Mouse (Mus musculus): ENCODE measurements at regions not wholly inside any gene's neighbourhood (a gene's known extent, or its start where the extent isn't known, plus 50 kb on each side); places are given as distances from the start of the nearest gene placed in this dataset.
A peak's percentile ranks its signal among the peaks of the same experiment; 100 is the strongest.

- Histone ChIP-seq H3K4me3 (ENCODE audit: insufficient read depth, low read depth, low read length) (no peak overlapping the region), H3K27ac (ENCODE audit: insufficient read depth, low read depth, low read length) (no peak overlapping the region), H3K4me1 (ENCODE audit: control insufficient read depth, insufficient read depth, low read length) (peaks cover 5% of the 10 kb centered on the region)
- TF ChIP-seq POLR2A (IDR thresholded peaks at IDR 0.05; ENCODE audit: insufficient read depth, low read depth, low read length) (no peak), CTCF (IDR thresholded peaks at IDR 0.05; ENCODE audit: insufficient read depth, low read depth, low read length) (no peak)
- 97% methylated on average over 3 of the region's 3 CpGs for WGBS
Measured at GRCm38 (mm10) chr7:133497551-133497950, 104.4 kb downstream of the Tex36 start.

- Histone ChIP-seq H3K4me1 (ENCODE audit: control insufficient read depth, insufficient read depth, low read length) (peaks cover 8% of the 10 kb centered on the region), H3K4me3 (ENCODE audit: insufficient read depth, low read depth, low read length) (no peak overlapping the region), H3K27ac (ENCODE audit: insufficient read depth, low read depth, low read length) (no peak overlapping the region)
- TF ChIP-seq CTCF (IDR thresholded peaks at IDR 0.05; ENCODE audit: insufficient read depth, low read depth, low read length) (no peak), POLR2A (IDR thresholded peaks at IDR 0.05; ENCODE audit: insufficient read depth, low read depth, low read length) (no peak)
- 63% methylated on average over 8 of the region's 8 CpGs for WGBS
Measured at GRCm38 (mm10) chr7:133494982-133495550, 106.9 kb downstream of the Tex36 start.

GRCm38 (mm10) chr7:133494256-133494981 lies 107.5 kb downstream of the Tex36 start:
- TF ChIP-seq POLR2A (IDR thresholded peaks at IDR 0.05; ENCODE audit: insufficient read depth, low read depth, low read length) (no peak), CTCF (IDR thresholded peaks at IDR 0.05; ENCODE audit: insufficient read depth, low read depth, low read length) (no peak)
- 88% methylated on average over 10 of the region's 10 CpGs for WGBS

GRCm38 (mm10) chr7:133492626-133493025 lies 109.3 kb downstream of the Tex36 start:
- WGBS, result 41% methylated on average over 6 of the region's 6 CpGs
- TF ChIP-seq POLR2A (IDR thresholded peaks at IDR 0.05; ENCODE audit: insufficient read depth, low read depth, low read length) (no peak), CTCF (IDR thresholded peaks at IDR 0.05; ENCODE audit: insufficient read depth, low read depth, low read length) (no peak)
- no peak overlapping the region for H3K27ac ChIP-seq (ENCODE audit: insufficient read depth, low read depth, low read length)
- no peak overlapping the region for H3K4me3 ChIP-seq (ENCODE audit: insufficient read depth, low read depth, low read length)
- peaks cover 11% of the 10 kb centered on the region for H3K4me1 ChIP-seq (ENCODE audit: control insufficient read depth, insufficient read depth, low read length)

More at GRCm38 (mm10) chr7:133494256-133494981, 107.5 kb downstream of the Tex36 start:
- H3K27ac ChIP-seq (ENCODE audit: insufficient read depth, low read depth, low read length), result no peak overlapping the region
- H3K4me1 ChIP-seq (ENCODE audit: control insufficient read depth, insufficient read depth, low read length), result peaks cover 8% of the 10 kb centered on the region
- no peak overlapping the region for H3K4me3 ChIP-seq (ENCODE audit: insufficient read depth, low read depth, low read length)

GRCm38 (mm10) chr7:133487887-133488630 lies 113.9 kb downstream of the Tex36 start:
- WGBS, result 65% methylated on average over 7 of the region's 7 CpGs
- Histone ChIP-seq H3K27ac (ENCODE audit: insufficient read depth, low read depth, low read length) (0 out of 2 replicates have a peak overlapping the region, but pooled peaks have one; percentile 22), H3K4me3 (ENCODE audit: insufficient read depth, low read depth, low read length) (no peak overlapping the region), H3K4me1 (ENCODE audit: control insufficient read depth, insufficient read depth, low read length) (peaks cover 23% of the 10 kb centered on the region)
- TF ChIP-seq CTCF (IDR thresholded peaks at IDR 0.05; ENCODE audit: insufficient read depth, low read depth, low read length) (no peak), POLR2A (IDR thresholded peaks at IDR 0.05; ENCODE audit: insufficient read depth, low read depth, low read length) (no peak)

- WGBS, result 20% methylated on average over 8 of the region's 8 CpGs
- Histone ChIP-seq H3K4me1 (ENCODE audit: control insufficient read depth, insufficient read depth, low read length) (peaks cover 34% of the 10 kb centered on the region), H3K27ac (ENCODE audit: insufficient read depth, low read depth, low read length) (peak overlapping the region; percentile 83), H3K4me3 (ENCODE audit: insufficient read depth, low read depth, low read length) (no peak overlapping the region)
- no peak for TF ChIP-seq CTCF (IDR thresholded peaks at IDR 0.05; ENCODE audit: insufficient read depth, low read depth, low read length)
- no peak for TF ChIP-seq POLR2A (IDR thresholded peaks at IDR 0.05; ENCODE audit: insufficient read depth, low read depth, low read length)
Measured at GRCm38 (mm10) chr7:133484430-133484841, 117.5 kb downstream of the Tex36 start.

- Histone ChIP-seq H3K4me3 (ENCODE audit: insufficient read depth, low read depth, low read length) (no peak overlapping the region), H3K27ac (ENCODE audit: insufficient read depth, low read depth, low read length) (no peak overlapping the region), H3K4me1 (ENCODE audit: control insufficient read depth, insufficient read depth, low read length) (peaks cover 34% of the 10 kb centered on the region)
- WGBS, result 92% methylated on average over 6 of the region's 6 CpGs
- TF ChIP-seq CTCF (IDR thresholded peaks at IDR 0.05; ENCODE audit: insufficient read depth, low read depth, low read length), result no peak
- no peak for TF ChIP-seq POLR2A (IDR thresholded peaks at IDR 0.05; ENCODE audit: insufficient read depth, low read depth, low read length)
Measured at GRCm38 (mm10) chr7:133481529-133481928, 120.4 kb downstream of the Tex36 start.

- H3K27ac ChIP-seq (ENCODE audit: insufficient read depth, low read depth, low read length), result peak overlapping the region; percentile 64
- no peak overlapping the region for H3K4me3 ChIP-seq (ENCODE audit: insufficient read depth, low read depth, low read length)
- peaks cover 30% of the 10 kb centered on the region for H3K4me1 ChIP-seq (ENCODE audit: control insufficient read depth, insufficient read depth, low read length)
- 29% methylated on average over 7 of the region's 7 CpGs for WGBS
- no peak for TF ChIP-seq CTCF (IDR thresholded peaks at IDR 0.05; ENCODE audit: insufficient read depth, low read depth, low read length)
- no peak for TF ChIP-seq POLR2A (IDR thresholded peaks at IDR 0.05; ENCODE audit: insufficient read depth, low read depth, low read length)
Measured at GRCm38 (mm10) chr7:133479679-133480078, 122.3 kb downstream of the Tex36 start.

- no peak for TF ChIP-seq CTCF (IDR thresholded peaks at IDR 0.05; ENCODE audit: insufficient read depth, low read depth, low read length)
- no peak for TF ChIP-seq POLR2A (IDR thresholded peaks at IDR 0.05; ENCODE audit: insufficient read depth, low read depth, low read length)
- Histone ChIP-seq H3K4me3 (ENCODE audit: insufficient read depth, low read depth, low read length) (no peak overlapping the region), H3K27ac (ENCODE audit: insufficient read depth, low read depth, low read length) (no peak overlapping the region), H3K4me1 (ENCODE audit: control insufficient read depth, insufficient read depth, low read length) (peaks cover 18% of the 10 kb centered on the region)
- 81% methylated on average over 5 of the region's 5 CpGs for WGBS
Measured at GRCm38 (mm10) chr7:133477933-133478332, 124.0 kb downstream of the Tex36 start.

All from olfactory bulb, adult 2 months (tissue).